Mouse (Mus musculus) G1E (cell line): ENCODE data around the gene Rgs17.

Experiments
- CTCF ChIP-seq: IDR thresholded peaks from 2 replicates; pipeline ENCODE4 v1.5.1; 2012; ENCODE audit warnings: low read depth, low read length, inconsistent platforms, mixed read lengths
- GATA1 ChIP-seq: IDR thresholded peaks from 2 replicates; pipeline ENCODE4 v1.6.1; 2012; ENCODE audit warnings: borderline replicate concordance, low read length, inconsistent platforms, mixed read lengths
- POLR2AphosphoS5 ChIP-seq: IDR thresholded peaks from 2 replicates; pipeline ENCODE4 v1.6.1; 2012; ENCODE audit warnings: low read depth, low read length, inconsistent platforms; ENCODE audit not compliant: insufficient replicate concordance
- TAL1 ChIP-seq: conservative IDR thresholded peaks from 2 replicates; pipeline ENCODE4 v1.6.1; 2012; ENCODE audit warnings: low read depth, low read length, inconsistent platforms, mixed read lengths

- TF ChIP-seq GATA1 = no peak
- no peak for TF ChIP-seq CTCF
- no peak for TF ChIP-seq POLR2AphosphoS5
- no peak for TF ChIP-seq TAL1
These were observed 114.5 kb downstream of the Rgs17 start for GRCm38 (mm10) chr10:5807683-5808082.
